Mouse (Mus musculus) hindbrain, embryonic 12.5 days (tissue): ENCODE measurements at regions not wholly inside any gene's neighbourhood (a gene's known extent, or its start where the extent isn't known, plus 50 kb on each side); places are given as distances from the start of the nearest gene placed in this dataset.

ENCODE experiments used
- ATAC-seq: fragments of 200-750 bp; cut with Nextera tagmentation; 2 replicates; pipeline ENCODE4 v1.8.0; 2017; ENCODE audit warnings: moderate TSS enrichment; ENCODE audit not compliant: low FRiP score
- H3K27ac ChIP-seq: fragments of 300-500 bp; sonication (generic); 2 replicates; pipeline ENCODE4 v1.5.1; 2016; ENCODE audit warnings: mild to moderate bottlenecking
- H3K27me3 ChIP-seq: fragments of 300-500 bp; sonication (generic); 2 replicates; pipeline ENCODE4 v1.6.1; 2016; ENCODE audit warnings: mild to moderate bottlenecking
- H3K36me3 ChIP-seq: fragments of 300-500 bp; sonication (generic); 2 replicates; pipeline ENCODE4 v1.6.1; 2016; ENCODE audit warnings: mild to moderate bottlenecking
- H3K4me1 ChIP-seq: fragments of 300-500 bp; sonication (generic); 2 replicates; pipeline ENCODE4 v1.6.1; 2016
- H3K4me2 ChIP-seq: fragments of 300-500 bp; sonication (generic); replicated peaks from 2 replicates; pipeline ENCODE4 v1.6.1; 2016; ENCODE audit warnings: mild to moderate bottlenecking
- H3K4me3 ChIP-seq: fragments of 300-500 bp; sonication (generic); 2 replicates; pipeline ENCODE4 v1.5.1; 2016; ENCODE audit warnings: mild to moderate bottlenecking
- H3K9ac ChIP-seq: fragments of 300-500 bp; sonication (generic); 2 replicates; pipeline ENCODE4 v1.6.1; 2016; ENCODE audit warnings: mild to moderate bottlenecking, moderate library complexity
- H3K9me3 ChIP-seq: fragments of 300-500 bp; sonication (generic); replicated peaks from 2 replicates; pipeline ENCODE4 v1.6.1; 2016; ENCODE audit warnings: mild to moderate bottlenecking
- WGBS: fragments of 180-500 bp; shearing (Covaris S2); methylation state at CpG from one replicate; pipeline ENCODE4 v1.1.7; 2016; 5-methylcytosine and 5-hydroxymethylcytosine counted together

DNA sequence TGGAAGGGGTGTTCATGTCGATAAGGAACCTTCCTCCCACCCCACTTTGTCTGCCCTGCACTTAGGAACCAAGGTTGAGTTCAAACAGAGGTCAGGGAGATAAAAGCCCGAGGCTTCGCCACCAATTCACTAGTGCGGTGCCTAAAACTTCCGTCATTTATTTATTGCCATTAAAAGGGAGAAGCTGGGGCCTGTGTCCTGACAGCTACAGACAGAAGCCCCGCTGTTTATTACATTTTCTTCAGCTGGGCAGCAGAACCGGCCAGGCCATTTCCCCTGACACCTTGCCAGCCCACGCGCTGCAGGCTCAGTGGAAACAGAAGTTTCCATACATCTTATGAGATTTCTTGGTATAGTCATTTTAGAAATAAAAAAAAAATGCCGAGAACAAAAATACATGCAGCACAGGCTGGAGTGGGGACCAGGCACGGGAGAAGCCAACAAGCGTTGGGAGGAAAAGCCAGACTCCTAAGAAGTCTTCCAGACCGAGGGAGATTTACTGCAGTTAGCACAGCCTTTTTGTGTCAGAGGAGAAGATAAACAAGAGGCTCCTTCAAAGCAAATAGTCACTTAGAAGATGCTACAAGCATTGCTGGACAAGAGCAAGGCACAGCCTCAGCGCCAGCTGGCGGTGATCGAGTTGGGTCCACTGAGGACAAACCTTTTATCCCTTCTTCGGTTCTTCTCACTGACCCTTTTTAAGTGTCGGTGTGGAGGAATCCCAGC is 120.5 kb upstream of the Gm10295 start:
- no peak overlapping the region for H3K4me3 ChIP-seq
- no peak overlapping the region for H3K27ac ChIP-seq
- H3K27me3 ChIP-seq = no peaks in the 10 kb centered on the region
- H3K9ac ChIP-seq = no peak overlapping the region
- ATAC-seq = no peak
- WGBS = 38% methylated on average over 18 of the region's 18 CpGs
- H3K4me1 ChIP-seq = peaks cover 7% of the 10 kb centered on the region
- H3K36me3 ChIP-seq = no peaks in the 10 kb centered on the region
- no peak overlapping the region for H3K4me2 ChIP-seq
- no peaks in the 10 kb centered on the region for H3K9me3 ChIP-seq

DNA sequence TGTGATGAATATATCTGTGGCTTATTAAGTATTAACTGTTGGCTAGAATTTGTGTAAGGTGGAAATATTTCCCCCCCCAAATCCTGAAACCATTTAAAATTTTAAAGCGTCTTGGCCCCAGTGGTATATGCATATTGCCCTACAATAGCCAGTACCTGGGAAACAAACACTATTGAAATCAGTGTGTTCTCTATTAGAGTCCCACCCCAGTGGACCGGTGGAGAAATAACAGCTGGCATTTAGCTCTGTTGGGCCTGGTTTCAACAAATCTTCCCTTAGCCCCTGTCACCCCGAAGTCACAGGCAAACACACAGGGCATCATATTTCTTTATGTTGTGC is 120.0 kb upstream of the Gm10295 start:
- H3K27me3 ChIP-seq = no peaks in the 10 kb centered on the region
- no peak overlapping the region for H3K27ac ChIP-seq
- no peaks in the 10 kb centered on the region for H3K9me3 ChIP-seq
- H3K36me3 ChIP-seq = no peaks in the 10 kb centered on the region
- no peak overlapping the region for H3K4me2 ChIP-seq
- no peak overlapping the region for H3K4me3 ChIP-seq
- H3K4me1 ChIP-seq = peaks cover 7% of the 10 kb centered on the region
- 47% methylated on average over 3 of the region's 3 CpGs for WGBS
- ATAC-seq = no peak
- no peak overlapping the region for H3K9ac ChIP-seq

- H3K9me3 ChIP-seq = no peaks in the 10 kb centered on the region
- no peak for ATAC-seq
- H3K27me3 ChIP-seq = no peaks in the 10 kb centered on the region
- no peak overlapping the region for H3K27ac ChIP-seq
- H3K4me1 ChIP-seq = peaks cover 7% of the 10 kb centered on the region
- 80% methylated on average over 2 of the region's 2 CpGs for WGBS
- H3K4me3 ChIP-seq = no peak overlapping the region
- H3K4me2 ChIP-seq = no peak overlapping the region
- H3K9ac ChIP-seq = no peak overlapping the region
- H3K36me3 ChIP-seq = no peaks in the 10 kb centered on the region
These were observed 119.1 kb upstream of the Gm10295 start for GRCm38 (mm10) chr7:71470418-71470817.

- WGBS = 83% methylated on average over 4 of the region's 4 CpGs
- Histone ChIP-seq H3K4me3 (no peak overlapping the region), H3K4me1 (peaks cover 7% of the 10 kb centered on the region), H3K36me3 (no peaks in the 10 kb centered on the region), H3K9me3 (no peaks in the 10 kb centered on the region), H3K27ac (no peak overlapping the region), H3K27me3 (no peaks in the 10 kb centered on the region), H3K4me2 (no peak overlapping the region), H3K9ac (no peak overlapping the region)
- no peak for ATAC-seq
These were observed 118.7 kb upstream of the Gm10295 start for GRCm38 (mm10) chr7:71469951-71470350.

- Histone ChIP-seq H3K9ac (no peak overlapping the region), H3K9me3 (no peaks in the 10 kb centered on the region)
- 79% methylated on average over 9 of the region's 9 CpGs for WGBS
These were observed 116.3 kb upstream of the Gm10295 start for GRCm38 (mm10) chr7:71467436-71468127.

GRCm38 (mm10) chr7:71464127-71464526 is 112.8 kb upstream of the Gm10295 start:
- no peak overlapping the region for H3K4me2 ChIP-seq
- H3K27me3 ChIP-seq = no peaks in the 10 kb centered on the region
- no peaks in the 10 kb centered on the region for H3K9me3 ChIP-seq
- H3K36me3 ChIP-seq = no peaks in the 10 kb centered on the region
- no peak overlapping the region for H3K27ac ChIP-seq
- no peak overlapping the region for H3K4me3 ChIP-seq
- no peak overlapping the region for H3K9ac ChIP-seq
- ATAC-seq = no peak
- H3K4me1 ChIP-seq = no peaks in the 10 kb centered on the region

More at GRCm38 (mm10) chr7:71467436-71468127, 116.3 kb upstream of the Gm10295 start:
- H3K4me1 ChIP-seq = peaks cover 7% of the 10 kb centered on the region
- no peak overlapping the region for H3K4me3 ChIP-seq
- H3K27me3 ChIP-seq = no peaks in the 10 kb centered on the region
- no peak for ATAC-seq
- no peaks in the 10 kb centered on the region for H3K36me3 ChIP-seq
- no peak overlapping the region for H3K27ac ChIP-seq
- no peak overlapping the region for H3K4me2 ChIP-seq

GRCm38 (mm10) chr7:71463565-71463964 is 112.3 kb upstream of the Gm10295 start:
- ATAC-seq = no peak
- H3K9ac ChIP-seq = no peak overlapping the region
- no peak overlapping the region for H3K27ac ChIP-seq
- H3K4me2 ChIP-seq = no peak overlapping the region
- 90% methylated on average over 2 of the region's 2 CpGs for WGBS
- H3K4me3 ChIP-seq = no peak overlapping the region
- H3K4me1 ChIP-seq = no peaks in the 10 kb centered on the region
- H3K9me3 ChIP-seq = no peaks in the 10 kb centered on the region
- H3K27me3 ChIP-seq = no peaks in the 10 kb centered on the region
- H3K36me3 ChIP-seq = no peaks in the 10 kb centered on the region

GRCm38 (mm10) chr7:71459805-71460204 is 108.5 kb upstream of the Gm10295 start:
- Histone ChIP-seq H3K9ac (no peak overlapping the region), H3K27me3 (no peaks in the 10 kb centered on the region), H3K36me3 (no peaks in the 10 kb centered on the region), H3K27ac (no peak overlapping the region), H3K4me1 (no peaks in the 10 kb centered on the region), H3K4me3 (no peak overlapping the region), H3K9me3 (no peaks in the 10 kb centered on the region), H3K4me2 (no peak overlapping the region)
- ATAC-seq = no peak

GRCm38 (mm10) chr7:71458104-71458754 is 106.9 kb upstream of the Gm10295 start:
- no peak for ATAC-seq
- no peak overlapping the region for H3K4me3 ChIP-seq
- no peaks in the 10 kb centered on the region for H3K4me1 ChIP-seq
- H3K4me2 ChIP-seq = no peak overlapping the region
- no peak overlapping the region for H3K27ac ChIP-seq
- no peaks in the 10 kb centered on the region for H3K27me3 ChIP-seq
- H3K36me3 ChIP-seq = no peaks in the 10 kb centered on the region
- H3K9me3 ChIP-seq = no peaks in the 10 kb centered on the region
- H3K9ac ChIP-seq = no peak overlapping the region
- 79% methylated on average over 5 of the region's 5 CpGs for WGBS

DNA sequence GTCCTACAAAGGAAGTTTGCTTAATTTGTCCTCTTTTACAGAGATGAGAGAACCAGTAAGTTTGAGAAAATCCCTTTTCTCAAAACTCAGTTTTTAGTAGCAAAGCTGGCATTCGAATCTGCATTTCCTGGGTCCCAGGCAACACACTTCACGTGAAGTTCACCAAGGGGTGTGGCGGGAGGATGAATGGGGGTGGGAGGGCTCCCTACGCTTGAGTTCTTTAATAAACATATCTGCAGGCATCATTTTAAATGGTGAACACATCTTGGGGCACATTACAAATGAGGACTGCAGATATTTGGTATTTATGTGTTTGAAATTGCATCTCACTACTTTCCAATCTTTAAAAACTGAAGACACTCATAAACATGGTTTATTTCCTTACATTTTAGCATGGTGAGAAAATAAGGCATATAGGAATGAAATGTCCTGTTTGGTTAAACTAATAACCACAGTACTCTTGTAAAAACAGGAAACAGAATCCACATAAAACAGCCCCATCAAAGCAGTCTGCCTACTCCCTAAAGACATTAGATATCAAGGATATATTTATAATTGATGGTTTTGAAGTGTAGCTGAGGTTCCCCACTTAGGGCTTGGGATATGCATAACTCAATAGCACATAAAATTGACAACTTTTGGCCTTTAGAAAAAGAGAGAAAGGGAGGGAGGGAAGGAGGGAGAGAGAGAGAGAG is 106.3 kb upstream of the Gm10295 start:
- Histone ChIP-seq H3K9ac (no peak overlapping the region), H3K36me3 (no peaks in the 10 kb centered on the region), H3K4me2 (no peak overlapping the region), H3K9me3 (no peaks in the 10 kb centered on the region), H3K27me3 (no peaks in the 10 kb centered on the region), H3K4me1 (no peaks in the 10 kb centered on the region), H3K4me3 (no peak overlapping the region), H3K27ac (no peak overlapping the region)
- 80% methylated on average over 4 of the region's 4 CpGs for WGBS
- no peak for ATAC-seq

DNA sequence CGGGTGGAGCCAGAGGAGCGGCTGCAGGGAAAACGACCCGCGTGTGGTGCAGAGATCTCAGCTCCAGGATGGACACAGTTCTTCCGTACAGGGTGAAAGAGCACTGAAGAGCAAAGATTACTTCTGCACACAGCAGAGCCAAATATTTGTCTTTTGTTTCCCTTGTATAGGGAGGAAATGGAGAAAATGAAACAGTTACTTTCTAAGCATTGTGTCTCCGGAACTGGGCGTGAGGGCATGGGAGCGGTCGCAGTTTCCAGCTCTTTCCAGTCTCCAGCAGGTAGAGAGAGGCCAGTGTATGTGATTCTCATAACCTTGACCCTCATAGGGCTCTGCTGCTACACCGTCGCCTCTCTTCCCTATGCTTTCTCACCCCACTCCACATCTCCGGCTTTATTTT is 105.1 kb upstream of the Gm10295 start:
- H3K27ac ChIP-seq = no peak overlapping the region
- no peaks in the 10 kb centered on the region for H3K9me3 ChIP-seq
- no peaks in the 10 kb centered on the region for H3K36me3 ChIP-seq
- 92% methylated on average over 13 of the region's 13 CpGs for WGBS
- H3K27me3 ChIP-seq = no peaks in the 10 kb centered on the region
- H3K4me1 ChIP-seq = no peaks in the 10 kb centered on the region
- no peak for ATAC-seq
- H3K4me3 ChIP-seq = no peak overlapping the region
- H3K9ac ChIP-seq = no peak overlapping the region
- no peak overlapping the region for H3K4me2 ChIP-seq

- Histone ChIP-seq H3K4me2 (no peak overlapping the region), H3K4me1 (no peaks in the 10 kb centered on the region), H3K9ac (no peak overlapping the region), H3K4me3 (no peak overlapping the region), H3K27ac (no peak overlapping the region), H3K27me3 (no peaks in the 10 kb centered on the region), H3K9me3 (no peaks in the 10 kb centered on the region), H3K36me3 (no peaks in the 10 kb centered on the region)
- ATAC-seq = no peak
- WGBS = 82% methylated on average over 11 of the region's 11 CpGs
These were observed 89.3 kb upstream of the Gm10295 start for GRCm38 (mm10) chr7:71440330-71441240.
